Mouse (Mus musculus) heart, embryonic 16.5 days (tissue): ENCODE measurements around the gene Olfr591. TPM values are rescaled to one million over a fixed set of nuclear protein-coding genes. Genes with fewer than 3 reads are reported as not detected.
"Not testable (repeated sequence)": the region's sequence is repeated elsewhere in the genome, so short reads cannot be mapped to it uniquely, and the experiment has no call there.

Experiments
- ATAC-seq: fragments of 200-750 bp; cut with Nextera tagmentation; replicated peaks from 2 replicates; pipeline ENCODE4 v1.8.0; 2017; ENCODE audit warnings: moderate number of reproducible peaks; ENCODE audit not compliant: insufficient read depth, low FRiP score; ENCODE audit errors: extremely low read depth
- H3K27ac ChIP-seq: fragments of 300-500 bp; sonication (generic); 2 replicates; pipeline ENCODE4 v1.5.1; 2014; ENCODE audit warnings: mild to moderate bottlenecking, low read length, control low read depth, moderate library complexity
- H3K27me3 ChIP-seq: fragments of 300-500 bp; sonication (generic); 2 replicates; pipeline ENCODE4 v1.6.1; 2014; ENCODE audit warnings: low read length, mixed read lengths; ENCODE audit not compliant: control insufficient read depth, insufficient read depth
- H3K36me3 ChIP-seq: fragments of 300-500 bp; sonication (generic); 2 replicates; pipeline ENCODE4 v1.6.1; 2014; ENCODE audit not compliant: control insufficient read depth, insufficient read depth
- H3K4me1 ChIP-seq: fragments of 300-500 bp; sonication (generic); 2 replicates; pipeline ENCODE4 v1.6.1; 2014; ENCODE audit warnings: low read length, mixed read lengths; ENCODE audit not compliant: control insufficient read depth, insufficient read depth
- H3K4me2 ChIP-seq: fragments of 300-500 bp; sonication (generic); 2 replicates; pipeline ENCODE4 v1.6.1; 2014; ENCODE audit warnings: low read depth, mild to moderate bottlenecking, control low read depth, low read length
- H3K4me3 ChIP-seq: fragments of 300-500 bp; sonication (generic); 2 replicates; pipeline ENCODE4 v1.5.1; 2014; ENCODE audit warnings: mild to moderate bottlenecking, control low read depth, low read length
- H3K9ac ChIP-seq: fragments of 300-500 bp; sonication (generic); 2 replicates; pipeline ENCODE4 v1.6.1; 2014; ENCODE audit warnings: low read length, control low read depth
- H3K9me3 ChIP-seq: fragments of 300-500 bp; sonication (generic); replicated peaks from 2 replicates; pipeline ENCODE4 v1.6.1; 2016; ENCODE audit warnings: low read length; ENCODE audit not compliant: control insufficient read depth
- WGBS: fragments of 180-500 bp; shearing (Covaris S2); extraction: QIAGEN DNeasy Blood & Tissue Kit; methylation state at CpG from one replicate; pipeline ENCODE4 v1.1.7; 2014; 5-methylcytosine and 5-hydroxymethylcytosine counted together
- polyA plus RNA-seq: library from polyadenylated mRNA; unstranded; fragments of >200 nt; fragmentation: Nextera tagmentation; extraction: Ambion mirVana; gene quantifications from 2 replicates; pipeline ENCODE4 v1.2.1, GENCODE M21; 2015

Olfr591 gene
- not detected in 2 replicates for polyA plus RNA-seq

GRCm38 (mm10) chr7:103178240-103178639 lies at the start of gene Olfr591:
Gene Olfr591 (minus strand): TSS chr7:103178340.
- Histone ChIP-seq H3K4me1 (no peaks in the 10 kb centered on the region), H3K27me3 (no peaks in the 10 kb centered on the region), H3K27ac (no peak within 1 kb of the TSS), H3K36me3 (no peaks in the 10 kb centered on the region), H3K4me2 (no peak within 1 kb of the TSS), H3K4me3 (no peak within 1 kb of the TSS), H3K9me3 (peaks cover 12% of the 10 kb centered on the region), H3K9ac (no peak within 1 kb of the TSS)
- ATAC-seq = no peak
- 66% methylated on average over 1 of the region's 1 CpGs for WGBS

- H3K4me2 ChIP-seq = no peak within 1 kb of the TSS
- H3K4me1 ChIP-seq = no peaks in the 10 kb centered on the region
- no peaks in the 10 kb centered on the region for H3K9me3 ChIP-seq
- no peak within 1 kb of the TSS for H3K27ac ChIP-seq
- H3K27me3 ChIP-seq = no peaks in the 10 kb centered on the region
- H3K36me3 ChIP-seq = no peaks in the 10 kb centered on the region
- no peak for ATAC-seq
- no peak within 1 kb of the TSS for H3K4me3 ChIP-seq
- no peak within 1 kb of the TSS for H3K9ac ChIP-seq
Observed at GRCm38 (mm10) chr7:103216696-103217095, 38.6 kb upstream of the Olfr591 start, which contains the start of gene Olfr594. Gene Olfr594 (plus strand): TSS chr7:103216996.

GRCm38 (mm10) chr7:103212050-103212449 lies 33.9 kb upstream of the Olfr591 start:
- 81% methylated on average over 5 of the region's 5 CpGs for WGBS
- H3K27me3 ChIP-seq, H3K36me3 ChIP-seq, H3K9ac ChIP-seq, H3K27ac ChIP-seq, H3K4me2 ChIP-seq, ATAC-seq, H3K4me1 ChIP-seq, H3K4me3 ChIP-seq, H3K9me3 ChIP-seq: not testable (repeated sequence)

GRCm38 (mm10) chr7:103211562-103211961 lies 33.4 kb upstream of the Olfr591 start, which contains the start of gene Olfr593:
Gene Olfr593 (plus strand): TSS chr7:103211862.
- 54% methylated on average over 1 of the region's 1 CpGs for WGBS
- no peak within 1 kb of the TSS for H3K27ac ChIP-seq
- no peak within 1 kb of the TSS for H3K9ac ChIP-seq
- H3K4me1 ChIP-seq = no peaks in the 10 kb centered on the region
- H3K36me3 ChIP-seq = no peaks in the 10 kb centered on the region
- H3K27me3 ChIP-seq = no peaks in the 10 kb centered on the region
- no peak for ATAC-seq
- no peak within 1 kb of the TSS for H3K4me3 ChIP-seq
- H3K9me3 ChIP-seq = no peaks in the 10 kb centered on the region
- no peak within 1 kb of the TSS for H3K4me2 ChIP-seq

- H3K27ac ChIP-seq, H3K4me2 ChIP-seq, ATAC-seq, H3K9ac ChIP-seq, H3K27me3 ChIP-seq, H3K36me3 ChIP-seq, H3K4me1 ChIP-seq, H3K4me3 ChIP-seq: not testable (repeated sequence)
- WGBS = 64% methylated on average over 1 of the region's 1 CpGs
- peaks cover 12% of the 10 kb centered on the region for H3K9me3 ChIP-seq
Observed at GRCm38 (mm10) chr7:103184503-103184902, 6.4 kb upstream of the Olfr591 start, which contains the start of gene Olfr592. Gene Olfr592 (plus strand): TSS chr7:103184803.

- ATAC-seq = no peak
- no peaks in the 10 kb centered on the region for H3K4me1 ChIP-seq
- 78% methylated on average over 5 of the region's 5 CpGs for WGBS
- H3K9ac ChIP-seq = no peak overlapping the region
- H3K27ac ChIP-seq = no peak overlapping the region
- no peaks in the 10 kb centered on the region for H3K27me3 ChIP-seq
- H3K4me3 ChIP-seq = no peak overlapping the region
- no peaks in the 10 kb centered on the region for H3K9me3 ChIP-seq
- H3K4me2 ChIP-seq = no peak overlapping the region
- H3K36me3 ChIP-seq = no peaks in the 10 kb centered on the region
Observed at GRCm38 (mm10) chr7:103169697-103170096, 8.4 kb downstream of the Olfr591 start.

- WGBS = 60% methylated on average over 2 of the region's 2 CpGs
- Histone ChIP-seq H3K4me2 (no peak within 1 kb of the TSS), H3K4me1 (no peaks in the 10 kb centered on the region), H3K4me3 (no peak within 1 kb of the TSS), H3K9me3 (no peaks in the 10 kb centered on the region), H3K9ac (no peak within 1 kb of the TSS), H3K27me3 (no peaks in the 10 kb centered on the region), H3K36me3 (no peaks in the 10 kb centered on the region), H3K27ac (no peak within 1 kb of the TSS)
- no peak for ATAC-seq
Observed at GRCm38 (mm10) chr7:103156256-103156655, 21.9 kb downstream of the Olfr591 start, which contains the start of gene Olfr589. Gene Olfr589 (minus strand): TSS chr7:103156356.

GRCm38 (mm10) chr7:103140579-103140978 lies 37.6 kb downstream of the Olfr591 start, which contains the start of gene Olfr588-ps1:
Gene Olfr588-ps1 (plus strand): TSS chr7:103140879.
- Histone ChIP-seq H3K27ac (no peak within 1 kb of the TSS), H3K36me3 (no peaks in the 10 kb centered on the region), H3K4me1 (no peaks in the 10 kb centered on the region), H3K9me3 (no peaks in the 10 kb centered on the region), H3K4me2 (no peak within 1 kb of the TSS), H3K27me3 (no peaks in the 10 kb centered on the region), H3K4me3 (no peak within 1 kb of the TSS), H3K9ac (no peak within 1 kb of the TSS)
- WGBS = 71% methylated on average over 1 of the region's 1 CpGs
- ATAC-seq = no peak

- Histone ChIP-seq H3K36me3 (no peaks in the 10 kb centered on the region), H3K27ac (no peak within 1 kb of the TSS), H3K4me1 (no peaks in the 10 kb centered on the region), H3K4me3 (no peak within 1 kb of the TSS), H3K9me3 (no peaks in the 10 kb centered on the region), H3K4me2 (no peak within 1 kb of the TSS), H3K9ac (no peak within 1 kb of the TSS), H3K27me3 (no peaks in the 10 kb centered on the region)
- ATAC-seq = no peak
- WGBS = 89% methylated on average over 3 of the region's 3 CpGs
Observed at GRCm38 (mm10) chr7:103125538-103125937, 52.6 kb downstream of the Olfr591 start, which contains the start of gene Olfr586. Gene Olfr586 (minus strand): TSS chr7:103125638.
